Mouse (Mus musculus): ENCODE results near the gene Nos1ap.
A peak's percentile ranks its signal among the peaks of the same experiment; 100 is the strongest.

The Nos1ap gene

GRCm38 (mm10) chr1:170589219-170590040 lies at the start of gene Nos1ap:
Gene Nos1ap (minus strand): TSS chr1:170589861.
- peak; percentile 41 to 58 for DNase-seq

GRCm38 (mm10) chr1:170638941-170639340 lies 49.3 kb upstream of the Nos1ap start:
- no peak for DNase-seq

GRCm38 (mm10) chr1:170632856-170633255 lies 43.2 kb upstream of the Nos1ap start:
- DNase-seq: no peak

- peak; percentile 48 to 74 for DNase-seq
Observed at GRCm38 (mm10) chr1:170632385-170632784, 42.7 kb upstream of the Nos1ap start.

GRCm38 (mm10) chr1:170631571-170631970 lies 41.9 kb upstream of the Nos1ap start:
- DNase-seq: no peak

GRCm38 (mm10) chr1:170630489-170630888 lies 40.8 kb upstream of the Nos1ap start:
- DNase-seq: no peak

GRCm38 (mm10) chr1:170623432-170623831 lies 33.8 kb upstream of the Nos1ap start:
- no peak for DNase-seq

GRCm38 (mm10) chr1:170622934-170623333 lies 33.3 kb upstream of the Nos1ap start:
- DNase-seq: no peak

GRCm38 (mm10) chr1:170619686-170620374 lies 30.2 kb upstream of the Nos1ap start:
- DNase-seq: no peak

GRCm38 (mm10) chr1:170612968-170613872 lies 23.6 kb upstream of the Nos1ap start:
- peak in 1 of 2 experiments; percentile 28 for DNase-seq

GRCm38 (mm10) chr1:170611631-170612030 lies 22.0 kb upstream of the Nos1ap start:
- DNase-seq: no peak

- DNase-seq: no peak
Observed at GRCm38 (mm10) chr1:170610695-170611094, 21.0 kb upstream of the Nos1ap start.

- no peak for DNase-seq
Observed at GRCm38 (mm10) chr1:170610289-170610688, 20.6 kb upstream of the Nos1ap start.

- DNase-seq: no peak
Observed at GRCm38 (mm10) chr1:170609872-170610271, 20.2 kb upstream of the Nos1ap start.

- DNase-seq: no peak
Observed at GRCm38 (mm10) chr1:170608461-170609071, 18.9 kb upstream of the Nos1ap start.

- DNase-seq: no peak
Observed at GRCm38 (mm10) chr1:170607231-170607917, 17.7 kb upstream of the Nos1ap start.

- DNase-seq: no peak
Observed at GRCm38 (mm10) chr1:170605228-170606001, 15.8 kb upstream of the Nos1ap start.

- no peak for DNase-seq
Observed at GRCm38 (mm10) chr1:170594575-170594974, 4.9 kb upstream of the Nos1ap start.

- DNase-seq: no peak
Observed at GRCm38 (mm10) chr1:170590531-170590930, 870 bp upstream of the Nos1ap start.

GRCm38 (mm10) chr1:170590041-170590360 lies 340 bp upstream of the Nos1ap start:
- no peak for DNase-seq

GRCm38 (mm10) chr1:170588879-170589218 lies 812 bp downstream of the Nos1ap start:
- DNase-seq: no peak

All from spleen, adult 18-20 months (tissue).